Mouse (Mus musculus) spleen, postnatal 10 days (tissue): ENCODE results near the gene Snx29.
A peak's percentile ranks its signal among the peaks of the same experiment; 100 is the strongest.
"Not testable (repeated sequence)": the region's sequence is repeated elsewhere in the genome, so short reads cannot be mapped to it uniquely, and the experiment has no call there.

ENCODE experiments used
- DNase-seq, 2 experiments: peaks; one replicate each; pipeline ENCODE4 v3.0.0; 2021 to 2022; ENCODE audit warnings: low spot score in 2 of 2

Gene Snx29

GRCm38 (mm10) chr16:11532592-11532991 lies 209.9 kb downstream of the Snx29 start:
- DNase-seq, result no peak

GRCm38 (mm10) chr16:11533441-11533840 lies 210.7 kb downstream of the Snx29 start:
- DNase-seq, result no peak

DNA sequence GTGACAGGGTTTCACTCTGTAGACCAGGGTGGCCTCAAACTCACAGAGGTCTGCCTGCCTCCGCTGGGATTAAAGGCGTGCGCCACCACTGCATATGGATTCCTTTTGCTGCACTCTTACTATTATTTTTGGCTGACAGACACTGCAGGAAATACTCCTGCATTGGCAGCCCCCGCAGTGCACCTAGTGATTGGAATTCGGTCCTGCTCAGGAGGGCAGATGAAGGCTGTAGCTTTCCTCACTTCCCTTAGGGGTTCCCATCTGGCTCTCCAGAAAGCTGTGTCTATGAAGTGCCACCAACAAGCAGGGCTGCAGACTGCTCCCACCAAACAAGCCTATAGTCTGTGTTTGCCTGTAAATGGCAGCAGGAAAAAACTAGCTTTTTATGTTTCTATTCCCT lies 215.0 kb downstream of the Snx29 start:
- no peak for DNase-seq

DNA sequence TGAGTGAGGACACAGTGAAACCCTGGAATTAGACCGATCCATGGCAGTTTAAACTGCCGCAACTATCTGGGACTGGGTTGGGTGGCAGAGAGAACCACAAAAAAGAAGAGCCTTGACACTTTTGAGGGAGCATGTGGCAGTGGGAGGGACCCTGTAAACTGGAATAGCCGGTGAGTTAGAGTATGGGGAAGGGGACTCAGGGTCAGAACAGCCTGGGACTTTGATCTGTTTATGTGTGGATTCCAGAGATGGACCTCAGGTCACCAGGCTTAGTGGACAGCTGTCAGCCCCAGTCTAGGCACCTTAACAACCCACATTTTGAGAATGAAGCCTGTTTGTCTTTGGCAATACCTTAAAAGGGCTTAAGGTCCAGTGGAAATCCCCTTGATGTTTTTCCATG lies 215.5 kb downstream of the Snx29 start:
- DNase-seq, result no peak

DNA sequence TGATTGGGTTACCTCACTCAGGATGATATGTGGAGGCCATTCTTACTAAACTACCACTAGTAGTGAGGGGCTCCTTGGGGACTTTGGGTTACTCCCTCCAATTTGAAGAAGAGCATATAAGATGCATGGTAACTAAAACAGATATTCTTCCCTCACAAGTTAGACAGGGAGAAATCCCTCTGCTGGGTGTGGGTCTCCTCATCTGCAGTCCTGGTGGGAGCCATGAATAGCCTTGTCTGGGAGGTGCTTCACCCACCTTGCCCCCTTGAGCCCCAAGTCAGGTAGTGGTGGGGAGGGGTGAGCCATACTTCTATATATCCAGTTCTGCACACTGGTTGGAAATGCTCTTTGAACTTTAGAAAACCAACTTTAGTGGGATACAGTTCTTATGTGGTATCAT lies 218.3 kb downstream of the Snx29 start:
- DNase-seq, result no peak

DNA sequence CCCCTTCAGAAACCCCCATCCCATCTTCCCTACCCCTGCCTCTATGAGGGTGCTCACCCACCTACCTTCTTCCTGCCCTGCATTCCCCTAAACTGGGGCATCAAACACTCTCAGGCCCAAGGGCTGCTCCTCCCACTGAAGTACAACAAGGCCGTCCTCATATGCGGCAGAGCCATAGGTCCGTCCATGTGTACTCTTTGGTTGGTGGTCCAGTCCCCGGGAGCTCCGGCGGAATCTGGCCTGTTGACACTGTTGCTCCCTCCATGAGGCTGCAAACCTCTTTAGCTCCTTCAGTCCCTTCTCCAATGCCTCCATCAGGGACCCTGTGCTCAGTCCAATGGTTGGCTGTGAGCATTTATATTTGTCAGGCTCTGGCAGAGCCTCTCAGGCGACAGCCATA lies 219.1 kb downstream of the Snx29 start:
- DNase-seq, result no peak

DNA sequence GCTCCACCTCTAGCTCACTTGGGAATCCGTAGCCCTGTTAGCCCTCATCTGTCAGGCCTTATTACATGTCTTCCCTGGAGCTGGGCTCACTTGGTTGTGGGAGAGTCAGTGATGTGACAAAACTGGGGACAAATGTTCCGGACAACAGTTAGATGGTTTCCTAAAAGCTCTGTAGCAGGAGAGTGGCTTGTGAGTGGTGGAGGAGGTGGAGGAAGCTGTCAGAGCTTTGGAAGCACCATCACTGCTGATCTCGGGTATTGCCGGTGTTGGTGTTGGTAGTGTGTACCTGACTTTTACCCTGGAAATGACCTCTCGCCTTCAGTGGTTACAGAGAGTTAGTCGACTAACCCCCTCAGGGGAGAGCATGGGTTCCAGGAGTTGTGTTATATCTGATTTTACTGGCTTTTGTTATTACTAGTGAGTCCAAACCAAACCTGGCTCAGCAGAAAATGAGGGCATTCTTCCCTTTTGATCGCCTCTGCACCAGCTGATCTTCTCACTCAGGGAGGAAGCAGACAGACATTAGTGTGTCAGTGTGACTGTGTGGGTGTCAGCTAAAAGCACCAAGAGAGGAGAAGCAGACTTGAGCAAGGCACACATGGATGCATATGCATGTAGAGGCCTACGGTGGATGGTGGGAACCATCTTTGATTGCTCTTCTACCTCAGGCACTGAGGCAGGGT lies 227.5 kb downstream of the Snx29 start:
- no peak for DNase-seq

GRCm38 (mm10) chr16:11561714-11562113 lies 239.0 kb downstream of the Snx29 start:
- no peak for DNase-seq

GRCm38 (mm10) chr16:11563846-11564245 lies 241.1 kb downstream of the Snx29 start:
- no peak for DNase-seq

DNA sequence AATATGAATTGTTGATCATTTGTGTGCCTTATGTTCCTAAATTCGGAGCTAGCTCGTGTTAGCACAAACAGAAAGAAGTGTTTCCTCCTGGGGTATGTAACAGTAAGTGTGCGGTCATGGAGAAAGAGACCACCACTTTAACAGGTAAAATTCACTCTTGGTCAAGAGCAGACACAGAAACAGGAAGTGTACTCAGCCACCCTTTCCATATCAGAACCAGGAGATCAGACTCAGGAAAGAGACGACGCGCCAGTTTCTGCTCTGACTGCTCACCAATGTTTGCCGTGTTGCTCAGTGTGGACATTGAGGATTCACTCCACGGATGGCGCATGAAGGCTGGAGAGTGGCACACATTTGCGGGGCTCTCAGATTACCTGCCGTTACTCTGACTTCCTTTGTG lies 242.4 kb downstream of the Snx29 start:
- DNase-seq, result no peak

DNA sequence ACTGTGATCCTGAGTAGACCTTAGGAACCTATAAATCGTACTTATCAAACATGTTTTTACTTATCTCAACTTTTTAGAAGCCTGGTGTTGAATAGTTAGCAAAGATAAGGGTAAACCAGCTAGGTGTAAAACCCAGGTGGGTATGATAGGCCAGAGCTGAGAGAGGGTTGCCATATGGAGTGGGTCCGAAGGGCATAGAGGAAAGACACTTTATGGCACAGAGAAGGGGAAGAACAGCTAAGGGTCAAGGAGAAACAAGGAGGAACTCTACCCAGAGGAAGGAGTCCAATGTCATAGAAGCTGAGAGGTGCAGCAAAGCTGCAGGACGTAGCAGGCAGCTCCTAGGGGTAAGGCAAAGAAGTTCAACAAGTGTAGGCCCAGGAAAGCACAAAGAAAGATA lies 244.9 kb downstream of the Snx29 start:
- DNase-seq, result no peak

- DNase-seq, result no peak
Observed at GRCm38 (mm10) chr16:11568095-11568494, 245.4 kb downstream of the Snx29 start.

- no peak for DNase-seq
Observed at GRCm38 (mm10) chr16:11568601-11569000, 245.9 kb downstream of the Snx29 start.

DNA sequence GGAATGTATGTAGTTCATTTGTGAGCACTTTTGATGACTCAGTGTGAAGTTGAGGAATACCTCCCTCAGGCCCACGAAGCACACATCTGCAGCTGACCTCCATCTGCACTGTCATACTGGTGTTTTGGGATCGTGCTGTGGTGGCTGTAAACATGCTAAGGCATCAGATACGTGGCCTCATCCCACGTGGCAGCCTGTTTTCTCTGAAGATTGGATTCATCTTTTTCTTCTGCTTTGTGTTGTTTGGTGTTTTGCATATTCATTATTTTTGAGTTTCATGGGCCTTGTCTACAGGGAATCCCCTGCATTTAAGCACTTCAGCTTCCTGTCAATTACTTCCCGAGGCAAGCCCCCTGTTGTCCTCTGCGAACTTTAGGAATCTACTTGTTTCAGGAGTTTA lies 246.4 kb downstream of the Snx29 start:
- no peak for DNase-seq

- no peak for DNase-seq
Observed at GRCm38 (mm10) chr16:11570072-11570471, 247.4 kb downstream of the Snx29 start.

DNA sequence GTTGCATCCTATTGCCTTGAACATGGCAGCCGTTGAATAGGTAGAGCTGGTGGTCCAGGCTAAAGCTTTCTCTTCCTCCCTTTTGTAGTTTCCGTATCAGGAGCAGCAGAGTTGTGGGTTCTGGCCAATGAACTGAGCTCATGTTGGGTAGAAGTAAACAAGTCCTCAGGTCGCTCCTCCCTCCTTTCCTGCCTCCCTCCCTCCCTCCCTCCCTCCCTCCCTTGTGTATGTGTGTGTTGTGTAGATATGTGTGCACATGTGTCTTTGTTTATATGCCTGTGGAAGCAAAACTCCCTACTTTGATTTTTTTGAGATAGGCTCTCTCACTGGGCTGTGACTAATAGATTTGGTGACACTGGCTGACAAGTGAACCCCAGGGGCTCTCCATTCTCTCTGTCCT lies 251.8 kb downstream of the Snx29 start:
- DNase-seq, result no peak

DNA sequence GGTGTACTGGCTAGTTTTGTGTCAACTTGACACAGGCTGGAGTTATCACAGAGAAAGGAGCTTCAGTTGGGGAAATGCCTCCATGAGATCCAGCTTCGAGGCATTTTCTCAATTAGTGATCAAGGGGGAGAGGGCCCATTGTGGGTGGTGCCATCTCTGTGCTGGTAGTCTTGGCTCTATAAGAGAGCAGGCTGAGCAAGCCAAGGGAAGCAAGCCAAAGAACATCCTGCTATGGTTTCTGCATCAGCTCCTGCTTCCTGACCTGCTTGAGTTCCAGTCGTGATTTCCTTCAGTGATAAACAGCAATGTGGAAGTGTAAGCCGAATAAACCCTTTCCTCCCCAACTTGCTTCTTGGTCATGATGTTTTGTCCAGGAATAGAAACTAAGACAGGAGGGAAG lies 253.0 kb downstream of the Snx29 start:
- DNase-seq, result not testable (repeated sequence)

- no peak for DNase-seq
Observed at GRCm38 (mm10) chr16:11577541-11578255, 255.0 kb downstream of the Snx29 start.

- DNase-seq, result peak in 1 of 2 experiments; percentile 40
Observed at GRCm38 (mm10) chr16:11579676-11580098, 257.0 kb downstream of the Snx29 start.

DNA sequence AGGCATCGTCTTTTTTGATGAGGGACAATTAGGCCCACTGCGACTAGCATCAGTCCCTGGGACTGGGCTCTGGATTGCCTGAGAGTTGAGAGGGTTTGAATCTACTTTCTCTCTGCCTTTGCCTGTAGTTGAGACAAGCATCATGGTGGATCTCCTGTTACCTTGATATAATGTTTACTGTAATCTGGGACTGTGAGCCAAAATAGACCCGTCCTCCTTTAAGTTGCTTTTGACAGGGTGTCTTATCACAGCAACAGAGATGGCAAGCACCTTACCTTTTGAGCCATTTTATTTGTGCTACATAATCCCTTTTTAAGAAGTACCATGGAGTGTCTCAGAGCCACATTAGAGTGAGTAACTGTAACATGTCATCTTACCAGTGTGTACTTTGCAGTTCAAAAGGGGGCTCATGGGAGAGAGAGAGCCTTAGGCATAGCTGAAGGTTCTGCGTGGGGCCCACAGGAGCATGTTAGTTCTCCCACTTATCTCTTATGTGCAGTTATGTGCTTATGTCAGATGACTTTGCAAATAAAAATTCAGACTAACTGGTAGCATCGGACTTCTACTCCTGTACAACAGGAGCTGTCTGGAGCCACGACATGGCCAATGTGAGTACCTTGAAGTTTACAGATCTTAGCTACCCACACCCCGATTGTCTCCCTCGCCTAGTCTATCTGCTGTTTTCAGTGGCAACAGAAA lies 261.4 kb downstream of the Snx29 start:
- DNase-seq, result no peak

GRCm38 (mm10) chr16:11588689-11589088 lies 266.0 kb downstream of the Snx29 start:
- no peak for DNase-seq

DNA sequence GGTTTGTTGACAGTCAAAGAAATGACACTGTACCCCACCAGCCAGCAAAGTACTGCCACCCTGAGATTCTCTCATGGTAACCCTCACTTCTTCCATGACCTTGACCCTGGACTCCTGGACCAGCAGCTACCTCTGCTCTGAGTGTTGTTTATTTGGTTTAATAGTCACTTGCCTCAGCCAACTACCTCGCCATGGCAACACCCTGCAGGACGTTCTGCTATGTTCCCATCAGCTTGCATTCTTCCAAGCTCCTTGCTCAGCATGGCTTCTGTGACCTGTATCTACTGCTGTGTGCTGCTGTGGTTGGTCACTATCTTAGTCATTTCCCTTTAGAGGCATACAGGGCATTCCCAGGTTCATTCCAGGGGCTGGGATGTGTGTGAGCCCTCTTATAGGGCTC lies 266.6 kb downstream of the Snx29 start:
- DNase-seq, result no peak
